Mouse (Mus musculus): ENCODE measurements around the gene Gpatch3. TPM values are rescaled to one million over a fixed set of nuclear protein-coding genes. Genes with fewer than 3 reads are reported as not detected.

Gpatch3 gene
- polyA plus RNA-seq, 2 experiments = 8.0 to 8.1 TPM

DNA sequence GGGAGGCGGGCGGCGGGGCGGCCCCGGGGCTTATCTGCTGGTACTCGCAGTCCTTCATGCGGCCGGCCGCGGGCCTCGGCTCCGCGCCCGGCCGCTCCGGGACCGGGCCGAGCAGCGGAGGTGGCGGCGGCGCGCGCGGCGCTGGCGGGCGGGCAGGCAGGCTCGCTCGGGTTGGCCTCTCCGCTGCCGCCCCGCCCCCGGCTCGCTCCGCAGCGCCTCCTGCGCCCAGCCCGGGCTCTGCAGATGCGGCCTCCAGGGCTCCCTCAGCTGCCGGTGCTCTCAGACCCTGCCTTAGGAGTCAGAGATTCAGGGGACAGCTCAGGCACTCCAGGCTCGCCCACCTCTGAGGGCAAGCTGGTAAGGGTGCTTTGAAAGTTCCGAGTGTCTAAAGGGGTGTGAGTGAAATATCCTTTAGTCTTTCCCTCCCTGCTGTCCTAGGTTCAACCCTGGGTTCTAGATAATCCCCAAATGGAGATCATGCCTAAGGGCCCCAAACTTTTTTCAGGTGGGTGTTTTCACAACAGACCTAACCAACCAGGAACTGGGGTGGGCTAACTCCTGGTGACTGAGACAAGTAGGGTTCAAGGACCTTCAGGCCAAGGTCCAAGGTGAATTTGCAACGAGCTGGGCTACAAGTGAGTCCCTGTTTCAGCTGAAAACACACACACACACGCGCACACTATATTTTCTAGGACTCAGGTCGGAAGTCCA, 58.9 kb downstream of the Gpatch3 start:
- 22% methylated on average over 15 of the region's 47 CpGs for whole genome bisulfite sequencing
- ATAC-seq (ENCODE audit: low FRiP score, low read depth) = peak; percentile 92

More for the DNA sequence above, 58.9 kb downstream of the Gpatch3 start:
- 0 out of 2 replicates have a peak, but pooled peaks cover 2% of the 10 kb centered on the region for H3K36me3 ChIP-seq (ENCODE audit: control insufficient read depth, insufficient read depth, low read length)
- peak overlapping the region; percentile 77 for H3K4me3 ChIP-seq (replicated peaks; ENCODE audit: low read length)
- H3K9ac ChIP-seq (ENCODE audit: low read depth, low read length, severe bottlenecking) = peak overlapping the region; percentile 89
- no peaks in the 10 kb centered on the region for H3K9me3 ChIP-seq (ENCODE audit: control insufficient read depth, low read length)
- TF ChIP-seq POLR2A (IDR thresholded peaks at IDR 0.05; ENCODE audit: borderline replicate concordance, extremely low read depth, insufficient read depth, insufficient read length) = no peak
- H3K4me1 ChIP-seq (ENCODE audit: control insufficient read depth, insufficient read depth, low read length) = peaks cover 13% of the 10 kb centered on the region
- DNase-seq (ENCODE audit: low spot score) = peak; percentile 78
- H3K4me2 ChIP-seq (replicated peaks; ENCODE audit: low read depth, low read length, severe bottlenecking) = peak overlapping the region; percentile 90; the same call in 1 of the 2 replicates
- H3K27ac ChIP-seq (replicated peaks; ENCODE audit: low read depth, low read length) = peak overlapping the region; percentile 79
- H3K27me3 ChIP-seq (ENCODE audit: control insufficient read depth, insufficient read depth, low read length) = no peaks in the 10 kb centered on the region

Small RNA genes lying within 50 kb of the gene (microRNA-seq; reads per million reads assigned to microRNA genes)
- not detected for gene Gm23158

Other genes starting within 250 kb of the Gpatch3 start
- 27.8 and 35.9 TPM in 2 replicates for gene Wdtc1, start 221.3 kb upstream of the Gpatch3 start, polyA plus RNA-seq (2012; rRNA removed)
- gene Wdtc1, start 221.3 kb upstream of the Gpatch3 start, polyA plus RNA-seq (2014; fragmentation: Nextera tagmentation; extraction: Ambion mirVana) = 17.6 and 18.6 TPM in 2 replicates
- gene Slc9a1, start 205.0 kb upstream of the Gpatch3 start, polyA plus RNA-seq (2012; rRNA removed) = 36.7 and 46.7 TPM in 2 replicates
- gene Slc9a1, start 205.0 kb upstream of the Gpatch3 start, polyA plus RNA-seq (2014; fragmentation: Nextera tagmentation; extraction: Ambion mirVana) = 11.4 and 11.5 TPM in 2 replicates
- 0.80 and 1.0 TPM in 2 replicates for gene Tent5b, start 94.6 kb upstream of the Gpatch3 start, polyA plus RNA-seq (2012; rRNA removed)
- 1.4 and 1.7 TPM in 2 replicates for gene Tent5b, start 94.6 kb upstream of the Gpatch3 start, polyA plus RNA-seq (2014; fragmentation: Nextera tagmentation; extraction: Ambion mirVana)
- gene Trnp1, start 76.2 kb upstream of the Gpatch3 start, polyA plus RNA-seq (2012; rRNA removed) = 5.4 and 7.1 TPM in 2 replicates
- gene Trnp1, start 76.2 kb upstream of the Gpatch3 start, polyA plus RNA-seq (2014; fragmentation: Nextera tagmentation; extraction: Ambion mirVana) = 5.0 and 6.1 TPM in 2 replicates
- 7.1 and 9.0 TPM in 2 replicates for gene Kdf1, start 55.8 kb upstream of the Gpatch3 start, polyA plus RNA-seq (2012; rRNA removed)
- 13.5 and 18.8 TPM in 2 replicates for gene Kdf1, start 55.8 kb upstream of the Gpatch3 start, polyA plus RNA-seq (2014; fragmentation: Nextera tagmentation; extraction: Ambion mirVana)
- gene Nudc, start 28.7 kb upstream of the Gpatch3 start, polyA plus RNA-seq (2012; rRNA removed) = 141 and 184 TPM in 2 replicates
- 180 and 197 TPM in 2 replicates for gene Nudc, start 28.7 kb upstream of the Gpatch3 start, polyA plus RNA-seq (2014; fragmentation: Nextera tagmentation; extraction: Ambion mirVana)
- 0.05 TPM in 1 of 2 replicates, not detected in the other for gene Nr0b2, start 21.4 kb upstream of the Gpatch3 start, polyA plus RNA-seq (2012; rRNA removed)
- 0.17 TPM in 1 of 2 replicates, not detected in the other for gene Nr0b2, start 21.4 kb upstream of the Gpatch3 start, polyA plus RNA-seq (2014; fragmentation: Nextera tagmentation; extraction: Ambion mirVana)
- 33.2 and 42.0 TPM in 2 replicates for gene Gpn2, start 9.6 kb downstream of the Gpatch3 start, polyA plus RNA-seq (2012; rRNA removed)
- 17.6 and 19.6 TPM in 2 replicates for gene Gpn2, start 9.6 kb downstream of the Gpatch3 start, polyA plus RNA-seq (2014; fragmentation: Nextera tagmentation; extraction: Ambion mirVana)
- 112 and 139 TPM in 2 replicates for gene Sfn, start 27.4 kb downstream of the Gpatch3 start, polyA plus RNA-seq (2012; rRNA removed)
- gene Sfn, start 27.4 kb downstream of the Gpatch3 start, polyA plus RNA-seq (2014; fragmentation: Nextera tagmentation; extraction: Ambion mirVana) = 243 and 295 TPM in 2 replicates
- 38.0 and 46.5 TPM in 2 replicates for gene Zdhhc18, start 75.4 kb downstream of the Gpatch3 start, polyA plus RNA-seq (2012; rRNA removed)
- gene Zdhhc18, start 75.4 kb downstream of the Gpatch3 start, polyA plus RNA-seq (2014; fragmentation: Nextera tagmentation; extraction: Ambion mirVana) = 4.0 and 7.0 TPM in 2 replicates
- 12.2 and 13.7 TPM in 2 replicates for gene Pigv, start 97.9 kb downstream of the Gpatch3 start, polyA plus RNA-seq (2012; rRNA removed)
- gene Pigv, start 97.9 kb downstream of the Gpatch3 start, polyA plus RNA-seq (2014; fragmentation: Nextera tagmentation; extraction: Ambion mirVana) = 10.9 and 12.5 TPM in 2 replicates
- 70.8 and 87.1 TPM in 2 replicates for gene Arid1a, start 182.0 kb downstream of the Gpatch3 start, polyA plus RNA-seq (2012; rRNA removed)
- gene Arid1a, start 182.0 kb downstream of the Gpatch3 start, polyA plus RNA-seq (2014; fragmentation: Nextera tagmentation; extraction: Ambion mirVana) = 33.3 and 40.8 TPM in 2 replicates